Mouse (Mus musculus): ENCODE data around the gene Myocd. TPM values are rescaled to one million over a fixed set of nuclear protein-coding genes. Genes with fewer than 3 reads are reported as not detected.

Myocd gene
- total and polyA plus RNA-seq, 3 experiments, result 30.6 to 87.1 (median 82.5) TPM

DNA sequence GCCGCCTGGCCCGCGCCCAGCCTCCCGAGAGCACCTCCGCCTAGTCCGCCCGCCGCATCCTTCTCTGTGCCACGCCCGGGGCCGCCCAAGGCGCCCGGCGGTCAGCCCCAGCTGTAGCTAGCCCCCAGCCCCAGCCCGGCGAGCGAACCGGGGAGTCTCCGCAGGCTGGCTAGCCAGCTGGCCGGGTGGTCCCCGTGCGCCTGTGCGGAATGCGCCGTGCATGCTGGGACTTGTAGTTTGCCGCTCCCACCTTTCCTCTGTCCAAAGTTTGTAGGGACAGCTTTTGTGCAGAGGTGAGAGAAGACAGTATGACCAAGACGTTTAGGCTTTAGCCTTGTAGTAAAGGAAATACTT is 107.0 kb downstream of the Myocd start, which contains the start of gene Arhgap44:
Gene Arhgap44 (minus strand): TSS at position 195 of the 354 bp plus-strand sequence.
- peak within 1 kb of the TSS; percentile 72 for H3K27ac ChIP-seq
- TF ChIP-seq POLR2A (IDR thresholded peaks at IDR 0.05; ENCODE audit: insufficient read depth, low read depth, low read length), result 0 out of 2 replicates have a peak, but pooled peaks have one; percentile 37
- no peak for TF ChIP-seq EP300 (IDR thresholded peaks at IDR 0.05; ENCODE audit: insufficient read depth, low read depth, low read length)
- peak; percentile 73 to 79 for DNase-seq
- peak within 1 kb of the TSS; percentile 71 for H3K4me3 ChIP-seq
- H3K36me3 ChIP-seq (ENCODE audit: control insufficient read depth, insufficient read depth, low read length), result no peaks in the 10 kb centered on the region
- under 1% methylated on average over 27 of the region's 27 CpGs for WGBS
- intact Hi-C loops (cut with DNase I), result no loop called here
- H3K9ac ChIP-seq (ENCODE audit: low read depth, low read length), result peak within 1 kb of the TSS; percentile 87
- H3K4me1 ChIP-seq (ENCODE audit: control insufficient read depth, insufficient read depth, low read length), result peaks cover 2% of the 10 kb centered on the region; the same call in 1 of the 2 replicates
- no peaks in the 10 kb centered on the region for H3K79me2 ChIP-seq (replicated peaks; ENCODE audit: control insufficient read depth, insufficient read depth, low read length)
- H3K27me3 ChIP-seq (ENCODE audit: control insufficient read depth, insufficient read depth, low read length), result no peaks in the 10 kb centered on the region

DNA sequence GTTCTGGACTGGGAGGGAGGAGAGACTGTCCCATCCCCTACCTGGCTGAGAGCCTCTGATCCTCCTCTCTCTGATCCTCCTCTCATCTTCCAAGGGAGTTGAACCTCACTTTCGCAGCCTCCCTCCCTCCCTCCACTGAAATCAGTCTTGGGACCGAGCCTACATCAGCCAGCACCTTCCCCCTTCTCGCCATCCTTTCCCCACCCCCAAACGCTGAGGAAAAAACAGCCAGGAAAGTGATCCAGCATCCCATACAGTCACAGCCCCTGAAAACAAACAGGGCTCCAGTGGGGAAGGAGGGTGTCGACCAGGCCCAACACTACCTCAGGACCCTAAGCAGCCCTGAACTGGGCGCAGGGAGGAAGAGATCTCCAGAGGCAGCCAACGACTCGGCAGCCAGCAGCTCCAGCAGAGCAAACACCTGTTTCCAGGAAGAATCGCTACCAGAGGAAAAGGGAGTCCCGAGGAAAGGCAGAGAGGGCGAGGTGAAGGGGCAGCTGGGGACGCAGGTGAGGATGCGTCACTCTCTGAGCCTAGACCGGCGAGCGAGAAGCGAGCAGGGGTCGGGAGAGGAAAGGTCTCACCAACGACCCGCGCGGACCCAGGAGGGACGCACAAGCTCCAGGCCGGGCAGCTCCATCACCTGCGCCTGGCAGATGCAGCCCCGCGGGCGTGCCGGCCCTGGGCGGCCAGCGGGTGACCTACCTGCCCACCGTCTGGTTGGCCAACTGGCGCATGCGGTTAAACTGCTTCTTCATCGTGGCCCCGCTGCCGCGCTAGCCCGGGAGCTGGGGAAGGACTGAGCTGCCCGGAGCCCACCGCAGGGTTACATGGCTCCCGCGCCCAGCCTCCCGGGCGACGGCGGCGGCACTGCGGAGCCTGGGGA is 107.7 kb downstream of the Myocd start:
- Histone ChIP-seq H3K4me3 (peak overlapping the region; percentile 71), H3K27ac (peak overlapping the region; percentile 72), H3K79me2 (replicated peaks; ENCODE audit: control insufficient read depth, insufficient read depth, low read length) (no peaks in the 10 kb centered on the region), H3K4me1 (ENCODE audit: control insufficient read depth, insufficient read depth, low read length) (peaks cover 2% of the 10 kb centered on the region; the same call in 1 of the 2 replicates), H3K27me3 (ENCODE audit: control insufficient read depth, insufficient read depth, low read length) (no peaks in the 10 kb centered on the region), H3K36me3 (ENCODE audit: control insufficient read depth, insufficient read depth, low read length) (no peaks in the 10 kb centered on the region), H3K9ac (ENCODE audit: low read depth, low read length) (peak overlapping the region; percentile 87)
- peak in 1 of 2 experiments; percentile 16 for DNase-seq
- TF ChIP-seq POLR2A (IDR thresholded peaks at IDR 0.05; ENCODE audit: insufficient read depth, low read depth, low read length) (no peak), EP300 (IDR thresholded peaks at IDR 0.05; ENCODE audit: insufficient read depth, low read depth, low read length) (no peak), CTCF (IDR thresholded peaks at IDR 0.05) (no peak)
- intact Hi-C loops (cut with DNase I), result no loop called here
- WGBS, result 4% methylated on average over 49 of the region's 49 CpGs

DNA sequence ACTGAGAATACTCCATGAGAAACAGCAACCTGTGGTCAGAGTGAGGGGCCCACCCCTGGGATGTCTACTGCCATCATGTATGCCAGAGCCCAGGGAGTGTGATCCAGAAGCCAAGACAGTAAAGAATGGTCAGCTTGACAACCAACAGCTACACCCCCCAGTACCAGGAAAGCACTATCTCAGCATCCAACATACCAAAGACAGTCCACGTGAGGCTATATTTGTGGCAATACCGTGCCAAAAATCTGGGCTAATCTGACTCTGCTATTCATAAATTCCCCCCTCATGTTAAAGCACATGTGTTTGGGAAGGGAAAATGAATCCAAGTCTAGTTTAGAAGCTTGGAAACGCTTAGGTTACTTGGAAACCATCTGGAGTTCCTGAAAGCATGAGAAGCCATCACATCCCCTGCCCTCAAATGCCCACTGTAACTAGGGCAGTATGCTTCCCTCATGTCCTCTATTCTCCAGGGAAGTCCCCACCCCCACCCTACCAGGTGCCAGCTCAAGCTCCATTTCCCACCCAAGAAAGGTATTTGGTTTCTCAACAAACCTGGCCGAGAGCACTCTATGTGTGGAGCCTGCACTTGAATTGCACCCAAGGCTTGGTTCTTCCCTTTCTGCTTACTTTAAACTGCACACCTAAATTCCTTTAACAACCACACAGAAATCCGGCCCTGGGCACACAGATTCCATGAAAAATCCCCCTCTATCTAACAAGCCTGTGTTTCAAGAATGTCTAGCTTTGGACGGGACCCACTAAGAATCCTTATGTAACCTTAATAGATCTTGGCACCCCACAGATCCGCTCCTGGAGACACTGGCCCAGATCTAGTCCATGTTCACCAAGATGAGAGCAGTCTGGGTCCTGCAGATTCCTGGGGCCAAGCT is 108.6 kb downstream of the Myocd start:
- H3K9ac ChIP-seq (ENCODE audit: low read depth, low read length), result no peak overlapping the region
- no peaks in the 10 kb centered on the region for H3K27me3 ChIP-seq (ENCODE audit: control insufficient read depth, insufficient read depth, low read length)
- H3K36me3 ChIP-seq (ENCODE audit: control insufficient read depth, insufficient read depth, low read length), result no peaks in the 10 kb centered on the region
- peaks cover 2% of the 10 kb centered on the region; the same call in 1 of the 2 replicates for H3K4me1 ChIP-seq (ENCODE audit: control insufficient read depth, insufficient read depth, low read length)
- TF ChIP-seq CTCF (IDR thresholded peaks at IDR 0.05) (no peak), POLR2A (IDR thresholded peaks at IDR 0.05; ENCODE audit: insufficient read depth, low read depth, low read length) (no peak), EP300 (IDR thresholded peaks at IDR 0.05; ENCODE audit: insufficient read depth, low read depth, low read length) (no peak)
- WGBS, result 46% methylated on average over 7 of the region's 7 CpGs
- no peaks in the 10 kb centered on the region for H3K79me2 ChIP-seq (replicated peaks; ENCODE audit: control insufficient read depth, insufficient read depth, low read length)
- peak in 1 of 2 experiments; percentile 13 for DNase-seq
- intact Hi-C loops (cut with DNase I), result no loop called here
- no peak overlapping the region for H3K27ac ChIP-seq
- H3K4me3 ChIP-seq, result no peak overlapping the region; the same call in 1 of the 2 replicates

DNA sequence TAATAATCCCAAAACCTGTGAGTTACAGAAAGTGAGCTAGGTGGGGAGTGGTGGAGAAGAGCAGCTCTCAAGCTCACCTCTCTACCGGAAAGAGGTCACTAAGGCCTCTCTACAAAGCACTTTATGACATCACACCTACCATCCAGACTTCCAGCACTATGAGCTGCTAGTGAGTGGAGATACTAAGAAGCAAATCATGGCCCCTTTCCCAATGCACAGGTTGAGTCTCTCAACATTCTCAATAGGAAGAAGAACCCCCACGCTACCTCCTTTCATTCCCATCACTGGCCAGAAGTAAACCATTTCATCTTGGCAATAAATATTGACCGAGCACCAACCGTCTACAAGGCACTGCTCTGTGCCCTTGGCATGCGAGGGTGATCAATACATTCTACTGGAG is 110.0 kb downstream of the Myocd start, which contains the start of gene 1700086D15Rik:
Gene 1700086D15Rik (minus strand): TSS at position 101 of the 400 bp plus-strand sequence.
- no peaks in the 10 kb centered on the region for H3K27me3 ChIP-seq (ENCODE audit: control insufficient read depth, insufficient read depth, low read length)
- 91% methylated on average over 5 of the region's 5 CpGs for WGBS
- intact Hi-C loops (cut with DNase I), result no loop called here
- peaks cover 2% of the 10 kb centered on the region; the same call in 1 of the 2 replicates for H3K4me1 ChIP-seq (ENCODE audit: control insufficient read depth, insufficient read depth, low read length)
- H3K79me2 ChIP-seq (replicated peaks; ENCODE audit: control insufficient read depth, insufficient read depth, low read length), result no peaks in the 10 kb centered on the region
- no peak within 1 kb of the TSS for H3K27ac ChIP-seq
- TF ChIP-seq POLR2A (IDR thresholded peaks at IDR 0.05; ENCODE audit: insufficient read depth, low read depth, low read length) (no peak), EP300 (IDR thresholded peaks at IDR 0.05; ENCODE audit: insufficient read depth, low read depth, low read length) (no peak), CTCF (IDR thresholded peaks at IDR 0.05) (no peak)
- H3K9ac ChIP-seq (ENCODE audit: low read depth, low read length), result no peak within 1 kb of the TSS
- H3K36me3 ChIP-seq (ENCODE audit: control insufficient read depth, insufficient read depth, low read length), result no peaks in the 10 kb centered on the region
- H3K4me3 ChIP-seq, result no peak within 1 kb of the TSS
- DNase-seq, result no peak

DNA sequence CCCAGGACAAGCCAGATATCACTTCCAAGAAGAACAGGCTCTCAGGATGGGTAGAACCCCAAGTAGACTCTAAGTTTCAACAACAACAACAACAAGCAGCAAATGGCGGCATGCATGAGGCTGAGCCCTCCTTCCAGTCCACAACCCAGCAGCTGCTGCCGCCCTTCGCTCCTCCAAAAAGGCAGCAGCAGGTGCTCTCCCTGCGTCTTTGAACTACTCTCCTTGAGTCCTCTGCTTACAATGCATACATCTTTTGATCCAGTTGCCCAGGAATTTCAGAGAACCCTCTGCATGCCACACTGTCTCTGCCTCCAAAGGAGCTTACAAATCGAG is 111.2 kb downstream of the Myocd start:
- TF ChIP-seq CTCF (IDR thresholded peaks at IDR 0.05), result no peak
- TF ChIP-seq POLR2A (IDR thresholded peaks at IDR 0.05; ENCODE audit: insufficient read depth, low read depth, low read length), result no peak
- no peak for TF ChIP-seq EP300 (IDR thresholded peaks at IDR 0.05; ENCODE audit: insufficient read depth, low read depth, low read length)
- no peak overlapping the region for H3K4me3 ChIP-seq
- H3K4me1 ChIP-seq (ENCODE audit: control insufficient read depth, insufficient read depth, low read length), result peaks cover 2% of the 10 kb centered on the region; the same call in 1 of the 2 replicates
- WGBS, result 93% methylated on average over 5 of the region's 5 CpGs
- DNase-seq, result no peak
- H3K36me3 ChIP-seq (ENCODE audit: control insufficient read depth, insufficient read depth, low read length), result no peaks in the 10 kb centered on the region
- H3K27ac ChIP-seq, result no peak overlapping the region
- intact Hi-C loops (cut with DNase I), result no loop called here
- no peaks in the 10 kb centered on the region for H3K27me3 ChIP-seq (ENCODE audit: control insufficient read depth, insufficient read depth, low read length)
- H3K79me2 ChIP-seq (replicated peaks; ENCODE audit: control insufficient read depth, insufficient read depth, low read length), result no peaks in the 10 kb centered on the region
- no peak overlapping the region for H3K9ac ChIP-seq (ENCODE audit: low read depth, low read length)

Data from heart, adult 2 months (tissue).